Mouse (Mus musculus) heart, adult 2 months (tissue): ENCODE measurements around the gene Kcnmb2. TPM values are rescaled to one million over a fixed set of nuclear protein-coding genes. Genes with fewer than 3 reads are reported as not detected.

Source experiments
- DNase-seq, 2 experiments: peaks; one replicate each; pipeline ENCODE4 v3.0.0; 2021
- H3K27ac ChIP-seq: fragments of 200-600 bp; 2 replicates; pipeline ENCODE4 v1.8.1; 2022
- H3K27me3 ChIP-seq: fragments of 200-500 bp; 2 replicates; pipeline ENCODE4 v1.6.1; 2012; ENCODE audit warnings: mild to moderate bottlenecking, low read length, inconsistent platforms, mixed read lengths; ENCODE audit not compliant: control insufficient read depth, insufficient read depth
- H3K36me3 ChIP-seq: fragments of 200-500 bp; 2 replicates; pipeline ENCODE4 v1.6.1; 2012; ENCODE audit warnings: low read length, inconsistent platforms; ENCODE audit not compliant: control insufficient read depth, insufficient read depth
- H3K4me1 ChIP-seq: fragments of 200-500 bp; 2 replicates; pipeline ENCODE4 v1.6.1; 2011; ENCODE audit warnings: low read length; ENCODE audit not compliant: control insufficient read depth, insufficient read depth
- H3K4me3 ChIP-seq: fragments of 200-600 bp; 2 replicates; pipeline ENCODE4 v1.8.1; 2022
- H3K79me2 ChIP-seq: fragments of 200-500 bp; replicated peaks from 2 replicates; pipeline ENCODE4 v1.6.1; 2012; ENCODE audit warnings: mild to moderate bottlenecking, inconsistent platforms, low read length, moderate library complexity, mixed read lengths; ENCODE audit not compliant: control insufficient read depth, insufficient read depth
- H3K9ac ChIP-seq: fragments of 200-500 bp; 2 replicates; pipeline ENCODE4 v1.6.1; 2012; ENCODE audit warnings: low read depth, mild to moderate bottlenecking, control low read depth, inconsistent platforms, low read length, mixed read lengths
- CTCF ChIP-seq: fragments of 200-600 bp; IDR thresholded peaks from 2 replicates; pipeline ENCODE4 v1.8.1; 2022; ENCODE audit warnings: antibody characterized with exemption, mild to moderate bottlenecking, moderate library complexity
- EP300 ChIP-seq: fragments of 200-500 bp; IDR thresholded peaks from 2 replicates; pipeline ENCODE4 v1.6.1; 2011; ENCODE audit warnings: low read depth, low read length, control low read depth; ENCODE audit not compliant: insufficient read depth
- POLR2A ChIP-seq: fragments of 200-500 bp; IDR thresholded peaks from 2 replicates; pipeline ENCODE4 v1.6.1; 2011; ENCODE audit warnings: mild to moderate bottlenecking, low read depth, low read length, control low read depth; ENCODE audit not compliant: insufficient read depth
- WGBS: fragments of 180-500 bp; shearing (Covaris S2); methylation state at CpG from one replicate; pipeline ENCODE4 v1.1.7; 2018; 5-methylcytosine and 5-hydroxymethylcytosine counted together
- intact Hi-C: fragments of 180-260 bp; cut with DNase I; formaldehyde crosslinking; loops from one replicate; pipeline ENCODE4 v1.15.1; 2025
- polyA plus RNA-seq: library from polyadenylated mRNA; depleted of rRNA; stranded (reverse); fragments of >200 nt; gene quantifications from 2 replicates; pipeline ENCODE4 v1.2.3, GENCODE M21; 2012
- total RNA-seq, 2 experiments: library from RNA; stranded (reverse); gene quantifications; 2 replicates each; pipeline ENCODE4 v1.2.3; 2021

The Kcnmb2 gene
- total and polyA plus RNA-seq, 3 experiments = 0.06 TPM; not detected in 2

GRCm38 (mm10) chr3:32059888-32060656 lies 157.8 kb downstream of the Kcnmb2 start:
- intact Hi-C loops = no loop called here
- no peak overlapping the region for H3K9ac ChIP-seq
- TF ChIP-seq EP300 (no peak), POLR2A (no peak), CTCF (no peak)
- H3K27ac ChIP-seq = no peak overlapping the region
- DNase-seq = no peak
- no peak overlapping the region for H3K4me3 ChIP-seq
- 53% methylated on average over 10 of the region's 10 CpGs for WGBS
- H3K79me2 ChIP-seq = no peaks in the 10 kb centered on the region
- H3K4me1 ChIP-seq = no peaks in the 10 kb centered on the region
- H3K27me3 ChIP-seq = no peaks in the 10 kb centered on the region
- no peaks in the 10 kb centered on the region for H3K36me3 ChIP-seq

DNA sequence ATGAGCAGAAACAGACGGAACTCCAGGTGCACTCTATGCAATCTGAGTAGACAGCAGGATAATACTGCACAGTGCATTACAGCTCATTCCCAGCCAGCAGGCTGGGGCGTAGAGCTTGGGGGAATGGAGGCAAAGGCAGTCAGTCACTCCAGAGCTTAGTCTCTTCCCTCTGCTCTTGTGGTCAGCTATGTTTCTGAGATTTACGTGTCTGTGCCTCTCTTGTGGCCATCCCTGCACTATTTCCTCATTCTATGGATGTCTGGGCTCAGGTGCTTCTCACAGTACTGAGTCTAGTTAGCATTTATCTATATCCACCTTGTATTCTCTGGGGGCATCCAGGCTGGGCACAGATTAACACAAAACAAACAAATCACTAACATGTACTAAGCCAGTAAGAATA lies 160.4 kb downstream of the Kcnmb2 start:
- Histone ChIP-seq H3K27ac (no peak overlapping the region), H3K9ac (no peak overlapping the region), H3K27me3 (no peaks in the 10 kb centered on the region), H3K4me1 (no peaks in the 10 kb centered on the region), H3K36me3 (no peaks in the 10 kb centered on the region), H3K79me2 (no peaks in the 10 kb centered on the region), H3K4me3 (no peak overlapping the region)
- 75% methylated on average over 3 of the region's 3 CpGs for WGBS
- DNase-seq = no peak
- intact Hi-C loops = no loop called here
- TF ChIP-seq CTCF (no peak), EP300 (no peak), POLR2A (no peak)

- Histone ChIP-seq H3K27ac (no peak overlapping the region), H3K4me3 (no peak overlapping the region), H3K4me1 (no peaks in the 10 kb centered on the region), H3K79me2 (no peaks in the 10 kb centered on the region), H3K9ac (no peak overlapping the region), H3K27me3 (no peaks in the 10 kb centered on the region), H3K36me3 (no peaks in the 10 kb centered on the region)
- TF ChIP-seq EP300 (no peak), CTCF (no peak), POLR2A (no peak)
- intact Hi-C loops = no loop called here
- DNase-seq = no peak
- 70% methylated on average over 3 of the region's 3 CpGs for WGBS
Observed at GRCm38 (mm10) chr3:32063312-32063711, 161.0 kb downstream of the Kcnmb2 start.

GRCm38 (mm10) chr3:32067004-32067935 lies 165.0 kb downstream of the Kcnmb2 start:
- Histone ChIP-seq H3K27me3 (no peaks in the 10 kb centered on the region), H3K36me3 (no peaks in the 10 kb centered on the region), H3K27ac (no peak overlapping the region), H3K4me3 (no peak overlapping the region), H3K9ac (no peak overlapping the region), H3K79me2 (no peaks in the 10 kb centered on the region), H3K4me1 (no peaks in the 10 kb centered on the region)
- no peak for DNase-seq
- intact Hi-C loops = no loop called here
- WGBS = 59% methylated on average over 9 of the region's 9 CpGs
- TF ChIP-seq CTCF (no peak), POLR2A (no peak), EP300 (no peak)

DNA sequence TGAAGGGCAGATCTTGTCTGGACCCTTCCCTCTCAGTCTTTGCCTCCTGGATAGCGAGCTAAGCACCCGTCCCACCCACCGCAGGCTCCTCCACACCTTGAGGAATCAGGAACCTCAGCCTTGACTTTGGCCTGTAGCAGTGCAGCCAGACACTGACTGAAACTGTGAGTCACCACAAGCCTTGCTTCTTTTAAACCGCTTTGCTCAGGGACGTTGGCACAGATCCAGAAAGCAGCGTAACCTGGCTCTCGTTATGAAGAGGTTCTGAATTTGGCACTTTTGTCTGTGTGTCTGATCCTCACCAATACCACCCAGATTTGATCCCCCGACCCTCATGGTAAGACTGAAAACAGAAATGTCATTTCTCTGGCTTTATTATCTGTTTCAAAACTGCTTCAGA lies 171.6 kb downstream of the Kcnmb2 start:
- no peak overlapping the region for H3K4me3 ChIP-seq
- H3K27ac ChIP-seq = no peak overlapping the region
- H3K27me3 ChIP-seq = no peaks in the 10 kb centered on the region
- TF ChIP-seq POLR2A (no peak), EP300 (no peak), CTCF (no peak)
- no peak overlapping the region for H3K9ac ChIP-seq
- H3K36me3 ChIP-seq = no peaks in the 10 kb centered on the region
- no peak for DNase-seq
- H3K4me1 ChIP-seq = no peaks in the 10 kb centered on the region
- intact Hi-C loops = no loop called here
- H3K79me2 ChIP-seq = no peaks in the 10 kb centered on the region
- 29% methylated on average over 8 of the region's 8 CpGs for WGBS

DNA sequence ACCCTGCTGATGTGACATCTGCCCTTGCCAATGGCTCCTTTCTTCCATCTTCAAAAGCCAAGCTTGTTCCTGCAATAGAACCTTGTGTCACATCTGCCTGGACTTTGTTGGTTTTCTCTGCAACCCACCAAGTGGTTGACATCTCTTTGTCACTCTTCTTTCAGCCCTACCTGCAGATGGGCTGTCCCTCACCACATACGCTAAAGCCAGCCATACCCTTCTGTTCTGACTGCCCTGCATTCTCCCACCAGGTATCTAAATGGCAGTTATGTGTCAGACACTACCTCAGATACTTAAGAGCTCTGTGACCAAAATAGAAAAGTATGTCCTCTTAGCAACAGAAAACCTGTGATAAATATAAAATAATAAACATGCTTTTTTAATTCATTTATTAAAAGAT lies 186.5 kb downstream of the Kcnmb2 start:
- no peak for DNase-seq
- Histone ChIP-seq H3K79me2 (no peaks in the 10 kb centered on the region), H3K27ac (no peak overlapping the region), H3K4me1 (no peaks in the 10 kb centered on the region), H3K27me3 (no peaks in the 10 kb centered on the region), H3K4me3 (no peak overlapping the region), H3K9ac (no peak overlapping the region), H3K36me3 (no peaks in the 10 kb centered on the region)
- intact Hi-C loops = no loop called here
- TF ChIP-seq EP300 (no peak), CTCF (no peak), POLR2A (no peak)
- 72% methylated on average over 1 of the region's 1 CpGs for WGBS
